ENCODE assay signal across 8 mouse cellular contexts in the genomic region with DNA sequence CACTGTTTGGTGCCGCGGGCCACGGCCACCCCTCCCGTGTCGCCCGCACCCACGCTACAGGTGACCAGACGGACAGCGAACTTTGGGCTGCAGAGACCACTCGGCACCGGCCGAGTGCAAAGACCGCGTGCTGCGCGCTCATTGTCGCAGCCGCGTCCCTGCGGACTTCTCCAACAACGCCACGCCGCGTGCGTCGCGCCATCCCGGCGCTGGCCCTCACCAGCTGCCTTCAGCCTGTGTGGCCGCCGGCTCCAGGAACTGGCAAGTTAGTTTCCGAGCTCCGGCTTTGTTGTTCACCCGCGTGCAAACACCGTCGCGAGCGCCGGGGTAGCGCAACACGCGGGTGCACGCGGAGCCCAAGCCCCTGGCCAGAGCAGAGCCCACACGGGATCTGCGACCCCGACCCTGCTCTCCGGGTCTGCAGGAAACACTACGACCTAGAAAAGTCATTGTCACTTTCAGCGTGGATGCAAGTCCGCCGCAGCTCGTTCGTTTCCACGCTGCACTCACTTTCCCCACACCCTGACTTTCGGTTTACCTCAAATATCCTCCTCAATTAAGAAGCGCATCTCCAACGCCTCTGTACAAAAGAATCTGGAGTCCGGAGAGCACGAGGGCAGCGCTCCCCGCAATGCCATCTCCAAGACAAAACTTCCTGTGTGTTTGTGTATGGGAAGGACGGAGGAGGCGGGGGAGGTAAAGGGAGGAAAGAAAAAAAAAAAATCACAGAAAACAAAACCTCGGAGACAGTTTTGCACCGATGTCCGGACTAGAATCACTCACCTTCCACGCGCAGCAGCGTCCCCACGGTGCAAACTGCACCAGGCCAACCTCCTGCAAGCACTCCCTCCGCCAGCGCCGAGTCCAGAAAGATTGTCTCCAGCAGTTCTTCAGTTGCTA. TPM values are rescaled to one million over a fixed set of nuclear protein-coding genes. Genes with fewer than 3 reads are reported as not detected.
DNase-seq lines count a peak whose midpoint lies in the region; ATAC-seq and TF ChIP-seq lines count a peak whose summit lies in the region.

No protein-coding gene starts in this region.

- DNase-seq in B cell, adult 2 months = peak; percentile 42 to 54
- peak; percentile 65 for DNase-seq in adrenal gland, postnatal 14 days
- DNase-seq in heart, embryonic 10.5 days (ENCODE audit: low spot score) = peak; percentile 80
- DNase-seq in kidney, postnatal 0 days (ENCODE audit: low spot score) = peak; percentile 64
- DNase-seq in lung, adult 18-20 months = peak; percentile 17 to 21
- peak; percentile 35 to 39 for DNase-seq in thymus, adult 18-20 months

- H3K4me2 ChIP-seq in embryonic facial prominence, embryonic 13.5 days = peak overlapping the region; percentile 71
- H3K4me2 ChIP-seq in kidney, postnatal 0 days (ENCODE audit: low read length) = peak overlapping the region; percentile 94
- H3K4me2 ChIP-seq in neural tube, embryonic 13.5 days = peak overlapping the region; percentile 70

- no peak for TF ChIP-seq CTCF in kidney, postnatal 0 days (IDR thresholded peaks at IDR 0.05; ENCODE audit: low read depth)

- no peaks in the 10 kb centered on the region for H3K9me3 ChIP-seq in embryonic facial prominence, embryonic 13.5 days
- H3K9me3 ChIP-seq in heart, embryonic 10.5 days = no peaks in the 10 kb centered on the region
- no peaks in the 10 kb centered on the region for H3K9me3 ChIP-seq in kidney, postnatal 0 days (replicated peaks; ENCODE audit: low read length)
- no peaks in the 10 kb centered on the region for H3K9me3 ChIP-seq in neural tube, embryonic 13.5 days

- H3K4me3 ChIP-seq in embryonic facial prominence, embryonic 13.5 days = peak overlapping the region; percentile 91
- peak overlapping the region; percentile 81 for H3K4me3 ChIP-seq in heart, embryonic 10.5 days
- H3K4me3 ChIP-seq in kidney, postnatal 0 days (replicated peaks; ENCODE audit: low read depth, low read length) = peak overlapping the region; percentile 87
- peak overlapping the region; percentile 82 for H3K4me3 ChIP-seq in neural tube, embryonic 13.5 days

- peaks cover 20% of the 10 kb centered on the region for H3K4me1 ChIP-seq in embryonic facial prominence, embryonic 13.5 days
- peaks cover 5% of the 10 kb centered on the region for H3K4me1 ChIP-seq in heart, embryonic 10.5 days
- H3K4me1 ChIP-seq in kidney, postnatal 0 days (replicated peaks; ENCODE audit: insufficient read depth, low read length) = 0 out of 2 replicates have a peak, but pooled peaks cover 5% of the 10 kb centered on the region
- H3K4me1 ChIP-seq in neural tube, embryonic 13.5 days (replicated peaks) = peaks cover 29% of the 10 kb centered on the region

- no peaks in the 10 kb centered on the region for H3K27me3 ChIP-seq in embryonic facial prominence, embryonic 13.5 days
- H3K27me3 ChIP-seq in heart, embryonic 10.5 days (ENCODE audit: insufficient read depth, poor library complexity, severe bottlenecking) = no peaks in the 10 kb centered on the region
- no peaks in the 10 kb centered on the region for H3K27me3 ChIP-seq in kidney, postnatal 0 days (ENCODE audit: insufficient read depth, low read length)
- H3K27me3 ChIP-seq in neural tube, embryonic 13.5 days = no peaks in the 10 kb centered on the region

- no peak for ATAC-seq in embryonic facial prominence, embryonic 13.5 days (ENCODE audit: insufficient number of reproducible peaks, insufficient read depth, low FRiP score, low TSS enrichment, low read depth)
- peak; percentile 35 for ATAC-seq in kidney, postnatal 0 days (replicated peaks; ENCODE audit: low FRiP score, low read depth)
- peak; percentile 48 for ATAC-seq in neural tube, embryonic 13.5 days (ENCODE audit: low read depth)

- H3K36me3 ChIP-seq in embryonic facial prominence, embryonic 13.5 days = no peaks in the 10 kb centered on the region
- peaks cover 7% of the 10 kb centered on the region for H3K36me3 ChIP-seq in heart, embryonic 10.5 days
- no peaks in the 10 kb centered on the region for H3K36me3 ChIP-seq in kidney, postnatal 0 days (ENCODE audit: insufficient read depth, low read length)
- no peaks in the 10 kb centered on the region for H3K36me3 ChIP-seq in neural tube, embryonic 13.5 days

- H3K27ac ChIP-seq in embryonic facial prominence, embryonic 13.5 days = peak overlapping the region; percentile 96
- H3K27ac ChIP-seq in heart, embryonic 10.5 days = peak overlapping the region; percentile 97
- peak overlapping the region; percentile 97 for H3K27ac ChIP-seq in kidney, postnatal 0 days
- peak overlapping the region; percentile 89 for H3K27ac ChIP-seq in neural tube, embryonic 13.5 days (replicated peaks)

- under 1% methylated on average over 75 of the region's 75 CpGs for WGBS in embryonic facial prominence, embryonic 13.5 days
- under 1% methylated on average over 75 of the region's 75 CpGs for WGBS in heart, embryonic 10.5 days
- WGBS in kidney, postnatal 0 days = under 1% methylated on average over 74 of the region's 75 CpGs
- under 1% methylated on average over 75 of the region's 75 CpGs for WGBS in neural tube, embryonic 13.5 days

- H3K9ac ChIP-seq in embryonic facial prominence, embryonic 13.5 days = peak overlapping the region; percentile 96
- peak overlapping the region; percentile 94 for H3K9ac ChIP-seq in kidney, postnatal 0 days (ENCODE audit: low read depth, low read length)
- peak overlapping the region; percentile 91 for H3K9ac ChIP-seq in neural tube, embryonic 13.5 days

RNA-seq across cellular contexts. Expression of a gene that starts 0.5 kb away (rescaled TPM):
- total RNA-seq in adrenal gland, postnatal 14 days (2021) = 25.6 and 34.7 TPM in 2 replicates
- polyA plus RNA-seq in embryonic facial prominence, embryonic 13.5 days (2015; fragmentation: Nextera tagmentation; extraction: Ambion mirVana) = 119 and 121 TPM in 2 replicates
- polyA plus RNA-seq in heart, embryonic 10.5 days (2016; fragmentation: Nextera tagmentation; extraction: Ambion mirVana) = 131 and 171 TPM in 2 replicates
- 103 and 107 TPM in 2 replicates for polyA plus RNA-seq in kidney, postnatal 0 days (2015; fragmentation: Nextera tagmentation; extraction: Ambion mirVana)
- polyA plus RNA-seq in neural tube, embryonic 13.5 days (2015; fragmentation: Nextera tagmentation; extraction: Ambion mirVana) = 86.2 and 102 TPM in 2 replicates

RNA-seq across cellular contexts. Expression of a gene that starts 49.7 kb away (rescaled TPM):
- 9.6 and 13.6 TPM in 2 replicates for total RNA-seq in adrenal gland, postnatal 14 days (2021)
- polyA plus RNA-seq in embryonic facial prominence, embryonic 13.5 days (2015; fragmentation: Nextera tagmentation; extraction: Ambion mirVana) = 15.9 and 16.6 TPM in 2 replicates
- 15.9 and 19.0 TPM in 2 replicates for polyA plus RNA-seq in heart, embryonic 10.5 days (2016; fragmentation: Nextera tagmentation; extraction: Ambion mirVana)
- 10.1 and 12.6 TPM in 2 replicates for polyA plus RNA-seq in kidney, postnatal 0 days (2015; fragmentation: Nextera tagmentation; extraction: Ambion mirVana)
- polyA plus RNA-seq in neural tube, embryonic 13.5 days (2015; fragmentation: Nextera tagmentation; extraction: Ambion mirVana) = 14.2 and 14.7 TPM in 2 replicates

Comparison
In these comparisons a context has a peak if more than half of its experiments do, and no peak if none do; other contexts are left out.
1. DNase-seq: peak in every context shown above with its lines; median percentile 80 in heart, embryonic 10.5 days; 65 in adrenal gland, postnatal 14 days; 64 in kidney, postnatal 0 days; 48 in B cell, adult 2 months; 37 in thymus, adult 18-20 months; 19 in lung, adult 18-20 months.